Mouse (Mus musculus): ENCODE data around the gene Zfp429.

- TF ChIP-seq CTCF (IDR thresholded peaks at IDR 0.05; ENCODE audit: low read depth, low read length) (no peak), POLR2A (IDR thresholded peaks at IDR 0.05; ENCODE audit: borderline replicate concordance, low read depth, low read length) (no peak)
These were observed 21.1 kb upstream of the Zfp429 start for GRCm38 (mm10) chr13:67420558-67421206.
